Mouse (Mus musculus) bone marrow macrophage, adult 2 months (primary cell): ENCODE results near the gene Pde1c.

ENCODE experiments used
- CTCF ChIP-seq: IDR thresholded peaks from 2 replicates; pipeline ENCODE4 v1.5.1; 2012; ENCODE audit warnings: low read depth, mild to moderate bottlenecking, low read length, moderate library complexity
- POLR2A ChIP-seq: IDR thresholded peaks from 2 replicates; pipeline ENCODE4 v1.6.1; 2012; ENCODE audit warnings: mild to moderate bottlenecking, low read depth, low read length, borderline replicate concordance

DNA sequence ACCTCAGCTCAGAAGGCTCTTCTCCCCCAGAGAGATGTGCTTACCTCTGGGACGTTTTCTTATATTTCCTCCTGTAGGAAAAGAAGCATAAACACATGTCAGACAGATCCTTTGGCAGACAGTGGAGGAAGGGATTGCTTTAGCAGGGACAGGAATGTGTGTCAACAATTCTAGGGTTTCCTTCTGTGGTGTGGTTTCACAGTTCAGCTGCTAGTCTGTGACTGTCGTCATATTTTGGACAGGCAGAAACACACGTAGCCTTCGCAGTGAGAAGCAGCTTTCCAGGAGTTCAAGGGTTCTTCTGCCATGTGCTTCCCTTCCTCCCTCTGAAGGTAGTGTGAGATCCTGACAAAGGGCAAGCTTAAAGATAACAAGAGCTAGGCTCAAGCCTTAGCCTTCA is 223.8 kb downstream of the Pde1c start:
- TF ChIP-seq POLR2A (no peak), CTCF (no peak)
